Mouse (Mus musculus) layer of hippocampus, adult 2 months (tissue): ENCODE data around the gene Bank1. TPM values are rescaled to one million over a fixed set of nuclear protein-coding genes. Genes with fewer than 3 reads are reported as not detected.
"Not testable (repeated sequence)": the region's sequence is repeated elsewhere in the genome, so short reads cannot be mapped to it uniquely, and the experiment has no call there.

Experiments used
- DNase-seq, 2 experiments: peaks; one replicate each; pipeline ENCODE4 v3.0.0; 2022; ENCODE audit warnings: low spot score in 2 of 2
- H3K27ac ChIP-seq: fragments of 200-600 bp; 2 replicates; pipeline ENCODE4 v1.8.1; 2022
- H3K4me3 ChIP-seq: fragments of 200-600 bp; 2 replicates; pipeline ENCODE4 v1.8.1; 2022; ENCODE audit warnings: mild to moderate bottlenecking
- CTCF ChIP-seq: fragments of 200-600 bp; conservative IDR thresholded peaks from 2 replicates; pipeline ENCODE4 v1.8.1; 2022; ENCODE audit warnings: antibody characterized with exemption, mild to moderate bottlenecking, moderate library complexity
- long read RNA-seq, 2 experiments: library from polyadenylated mRNA; stranded (forward); transcript quantifications; one replicate each; pipeline ENCODE4 v2.0.0; 2021; ENCODE audit warnings: borderline mapping rate in 2 of 2
- total RNA-seq, 2 experiments: library from RNA; stranded (reverse); gene quantifications; 2 replicates each; pipeline ENCODE4 v1.2.3; 2021

Gene Bank1
- 1 to 10 TPM in 1 of 2 experiments, under 1 TPM in 1; 0.92 to 1.6 TPM for total RNA-seq
- long read RNA-seq, experiment 1, partial matches to known transcripts: 0 of 1 reads
- long read RNA-seq, experiment 1, other reads (novel, unspliced or antisense): 1 of 1 reads
- long read RNA-seq, experiment 2: 0 reads

DNA sequence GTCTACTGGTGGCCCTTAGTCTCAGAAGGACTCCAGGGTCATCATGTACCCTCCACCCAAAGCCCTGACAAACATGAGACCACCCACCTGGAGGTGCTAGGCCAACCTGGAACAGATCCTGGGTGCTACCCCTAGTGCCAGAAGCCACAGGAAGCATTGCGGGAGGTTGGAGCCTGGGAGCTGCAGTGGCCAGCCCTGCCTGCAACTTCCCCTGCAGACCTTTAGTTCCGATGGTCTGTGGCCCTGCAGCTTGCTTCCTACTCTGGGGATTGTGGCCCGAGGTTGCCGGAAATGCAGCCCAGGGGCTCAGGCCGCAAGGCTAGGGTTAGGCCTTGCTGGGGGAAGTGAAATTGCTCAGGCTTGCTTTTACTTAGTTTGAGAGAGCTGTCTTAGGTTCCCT lies at the start of gene Bank1:
Gene Bank1 (minus strand): TSS at position 284 of the 400 bp plus-strand sequence.
- DNase-seq: peak; percentile 8 to 11
- H3K27ac ChIP-seq: no peak within 1 kb of the TSS
- no peak within 1 kb of the TSS for H3K4me3 ChIP-seq
- TF ChIP-seq CTCF: no peak

GRCm38 (mm10) chr3:136369916-136370315 lies 44.0 kb upstream of the Bank1 start:
- peak; percentile 40 to 50 for DNase-seq
- Histone ChIP-seq H3K27ac (peak overlapping the region; percentile 85), H3K4me3 (peak overlapping the region; percentile 43)
- no peak for TF ChIP-seq CTCF

GRCm38 (mm10) chr3:136369466-136369865 lies 43.6 kb upstream of the Bank1 start:
- Histone ChIP-seq H3K4me3 (peak overlapping the region; percentile 43), H3K27ac (peak overlapping the region; percentile 85)
- TF ChIP-seq CTCF: no peak
- DNase-seq: peak; percentile 47 to 65

DNA sequence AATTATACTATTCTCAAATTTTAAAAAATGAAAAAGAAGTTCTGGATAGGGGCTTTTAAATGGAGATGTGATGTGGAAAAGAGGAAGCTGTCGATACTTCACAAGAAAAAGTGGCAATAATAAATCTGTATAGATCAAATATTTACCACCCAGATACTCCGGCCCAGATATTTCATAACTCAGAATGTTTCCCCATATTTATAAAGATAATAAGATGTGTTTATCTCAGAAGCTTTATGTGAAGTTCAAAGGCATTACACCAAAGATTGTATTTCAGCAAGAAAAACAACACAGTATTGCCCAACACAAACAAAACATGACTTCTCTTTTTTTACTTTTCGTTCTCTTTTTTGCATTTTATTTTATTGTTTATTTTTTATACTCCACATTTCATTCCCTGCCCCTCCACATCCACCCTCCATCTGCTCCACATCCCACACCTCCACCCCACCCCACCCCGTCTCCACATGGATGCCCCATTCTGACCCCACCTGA lies 42.7 kb upstream of the Bank1 start:
- TF ChIP-seq CTCF: no peak
- H3K4me3 ChIP-seq: no peak overlapping the region
- no peak for DNase-seq
- peak overlapping the region; percentile 85 for H3K27ac ChIP-seq

- H3K4me3 ChIP-seq: no peak overlapping the region
- no peak overlapping the region for H3K27ac ChIP-seq
- DNase-seq: no peak
- TF ChIP-seq CTCF: no peak
These were observed 23.8 kb upstream of the Bank1 start for GRCm38 (mm10) chr3:136349690-136350089.

DNA sequence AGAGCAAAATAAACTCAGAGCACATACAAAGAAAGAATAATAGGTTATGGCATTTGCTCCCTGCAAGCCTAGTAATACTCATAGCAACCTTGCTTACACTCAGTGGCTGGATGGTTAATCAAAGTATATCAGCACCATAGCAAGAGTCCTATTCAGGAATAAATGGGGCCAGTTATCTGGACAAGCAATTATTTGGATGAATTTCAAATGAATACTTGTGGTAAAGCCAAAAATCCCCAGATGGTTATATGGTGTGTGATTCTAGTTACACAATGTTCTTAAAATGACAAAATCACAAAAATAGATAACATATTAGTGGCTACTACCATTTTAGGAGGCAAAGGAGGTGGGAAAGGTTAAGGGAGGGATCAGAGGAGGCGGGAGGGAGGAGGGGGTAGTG lies 22.7 kb upstream of the Bank1 start:
- H3K27ac ChIP-seq: peak overlapping the region; percentile 19; the same call in 1 of the 2 replicates
- DNase-seq: no peak
- no peak overlapping the region for H3K4me3 ChIP-seq
- TF ChIP-seq CTCF: no peak

GRCm38 (mm10) chr3:136347277-136347676 lies 21.4 kb upstream of the Bank1 start:
- DNase-seq: no peak

GRCm38 (mm10) chr3:136341911-136342310 lies 16.0 kb upstream of the Bank1 start:
- TF ChIP-seq CTCF: no peak
- Histone ChIP-seq H3K4me3 (no peak overlapping the region), H3K27ac (no peak overlapping the region)
- no peak for DNase-seq

More at GRCm38 (mm10) chr3:136347277-136347676, 21.4 kb upstream of the Bank1 start:
- H3K4me3 ChIP-seq: no peak overlapping the region
- TF ChIP-seq CTCF: no peak
- no peak overlapping the region for H3K27ac ChIP-seq

- no peak for DNase-seq
- no peak overlapping the region for H3K4me3 ChIP-seq
- no peak overlapping the region for H3K27ac ChIP-seq
- TF ChIP-seq CTCF: no peak
These were observed 14.0 kb upstream of the Bank1 start for GRCm38 (mm10) chr3:136339896-136340295.

DNA sequence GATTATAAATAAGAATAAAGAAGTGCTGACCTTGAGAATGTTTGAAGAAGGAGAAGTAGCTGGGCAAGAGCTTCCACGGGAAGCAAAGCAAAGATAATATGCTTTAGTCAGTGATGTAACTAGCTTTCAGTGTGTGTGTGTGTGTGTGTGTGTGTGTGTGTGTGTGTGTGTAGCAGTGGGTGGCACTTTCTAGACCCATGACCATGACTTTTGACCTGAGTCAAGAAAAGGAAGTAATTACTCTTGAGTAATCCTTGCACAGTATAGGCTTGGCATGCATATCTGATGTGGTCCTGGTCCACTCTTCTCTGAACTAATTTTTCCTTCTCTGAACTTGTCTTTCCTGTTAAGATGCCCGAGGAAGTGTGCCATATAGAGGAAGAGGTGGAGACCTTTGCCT lies 5.3 kb upstream of the Bank1 start:
- no peak for TF ChIP-seq CTCF
- no peak for DNase-seq

GRCm38 (mm10) chr3:136330043-136330442 lies 4.2 kb upstream of the Bank1 start:
- no peak overlapping the region for H3K4me3 ChIP-seq
- DNase-seq: no peak
- no peak for TF ChIP-seq CTCF
- no peak overlapping the region for H3K27ac ChIP-seq

More for the DNA sequence above, 5.3 kb upstream of the Bank1 start:
- H3K4me3 ChIP-seq: no peak overlapping the region
- no peak overlapping the region for H3K27ac ChIP-seq

- Histone ChIP-seq H3K4me3 (no peak overlapping the region), H3K27ac (no peak overlapping the region)
- DNase-seq: no peak
- no peak for TF ChIP-seq CTCF
These were observed 3.3 kb upstream of the Bank1 start for GRCm38 (mm10) chr3:136329133-136329532.

GRCm38 (mm10) chr3:136324716-136325115 lies 1.1 kb downstream of the Bank1 start:
- H3K4me3 ChIP-seq, DNase-seq: not testable (repeated sequence)

GRCm38 (mm10) chr3:136321936-136322335 lies 3.9 kb downstream of the Bank1 start:
- no peak overlapping the region for H3K27ac ChIP-seq
- no peak for DNase-seq

More at GRCm38 (mm10) chr3:136324716-136325115, 1.1 kb downstream of the Bank1 start:
- H3K27ac ChIP-seq: not testable (repeated sequence)
- 0 out of 2 replicates have a peak, but pooled peaks have one; percentile 5 for TF ChIP-seq CTCF

More at GRCm38 (mm10) chr3:136321936-136322335, 3.9 kb downstream of the Bank1 start:
- no peak overlapping the region for H3K4me3 ChIP-seq
- TF ChIP-seq CTCF: no peak
